Mouse (Mus musculus): ENCODE data around the gene Ptafr. TPM values are rescaled to one million over a fixed set of nuclear protein-coding genes. Genes with fewer than 3 reads are reported as not detected.

The Ptafr gene
- total and polyA plus RNA-seq, 3 experiments = 0.31 to 1.1 TPM; not detected in 1

- H3K4me3 ChIP-seq (replicated peaks in 1 of 3; ENCODE audit: low read depth in 2 of 3, low read length in 2 of 3, poor library complexity in 1 of 3) = no peak overlapping the region
- no peak for TF ChIP-seq SMC3 (IDR thresholded peaks at IDR 0.05; ENCODE audit: low read depth, low read length)
- no peak for TF ChIP-seq RCOR1 (conservative IDR thresholded peaks at IDR 0.05; ENCODE audit: low read depth, low read length)
- no peak for TF ChIP-seq MAFK (IDR thresholded peaks at IDR 0.05; ENCODE audit: insufficient replicate concordance, low read length)
- TF ChIP-seq GABPA (IDR thresholded peaks at IDR 0.05; ENCODE audit: insufficient replicate concordance, low read depth, low read length) = no peak
- no peak for TF ChIP-seq ETS1 (conservative IDR thresholded peaks at IDR 0.05; ENCODE audit: low read depth, low read length)
- no peak for TF ChIP-seq POLR2A (IDR thresholded peaks at IDR 0.05; ENCODE audit: low read depth, low read length)
- no peak for TF ChIP-seq USF2 (conservative IDR thresholded peaks at IDR 0.05; ENCODE audit: low read depth, low read length)
- TF ChIP-seq MAX (IDR thresholded peaks at IDR 0.05; ENCODE audit: low read length) = no peak
- TF ChIP-seq MYC (IDR thresholded peaks at IDR 0.05; ENCODE audit: low read depth, low read length) = no peak
- no peak for TF ChIP-seq ZC3H11A (IDR thresholded peaks at IDR 0.05; ENCODE audit: low read depth, low read length)
- no peak for TF ChIP-seq JUN (IDR thresholded peaks at IDR 0.05; ENCODE audit: insufficient read depth, low read depth, low read length)
- peaks cover 3 to 33% of the 10 kb centered on the region in 2 experiments; a peak in 3 of 4 replicates for H3K4me1 ChIP-seq (ENCODE audit: control insufficient read depth in 1 of 2, insufficient read depth in 2 of 2)
- H3K9me3 ChIP-seq (replicated peaks; ENCODE audit: low read length) = peaks cover 4% of the 10 kb centered on the region
- no peaks in the 10 kb centered on the region for H3K79me2 ChIP-seq (replicated peaks; ENCODE audit: control insufficient read depth, extremely low read depth, insufficient read depth, poor library complexity, severe bottlenecking)
- in situ Hi-C loops (cut with MboI; ENCODE audit: low pct_ligation_motif_present, low pct_unique_long_range_greater_than_20kb, low sequenced_read_pairs) = no loop called here
- H3K4me2 ChIP-seq (ENCODE audit: insufficient read depth, low read depth, poor library complexity, severe bottlenecking) = no peak overlapping the region
- H3K27me3 ChIP-seq (replicated peaks) = no peaks in the 10 kb centered on the region
- no peak overlapping the region for H3K9ac ChIP-seq (ENCODE audit: insufficient read depth, low read depth)
- DNase-seq (ENCODE audit: extremely low read depth) = no peak
- H3K27ac ChIP-seq (ENCODE audit: insufficient read depth, low read depth) = no peak overlapping the region
- dilution Hi-C loops (cut with MboI; ENCODE audit: extremely low pct_ligation_motif_present, extremely low pct_unique_long_range_greater_than_20kb, low sequenced_read_pairs) = no loop called here
- peaks cover 0 to 2% of the 10 kb centered on the region in 2 experiments for H3K36me3 ChIP-seq (replicated peaks in 1 of 2; ENCODE audit: control insufficient read depth in 1 of 2, insufficient read depth in 1 of 2, low read length in 1 of 2)
Observed at GRCm38 (mm10) chr4:132567361-132567779, 3.5 kb downstream of the Ptafr start.

GRCm38 (mm10) chr4:132569115-132569514, 5.2 kb downstream of the Ptafr start:
- peaks cover 4% of the 10 kb centered on the region for H3K9me3 ChIP-seq (replicated peaks; ENCODE audit: low read length)
- H3K79me2 ChIP-seq (replicated peaks; ENCODE audit: control insufficient read depth, extremely low read depth, insufficient read depth, poor library complexity, severe bottlenecking) = no peaks in the 10 kb centered on the region
- H3K4me3 ChIP-seq (replicated peaks in 1 of 3; ENCODE audit: low read depth in 2 of 3, low read length in 2 of 3, poor library complexity in 1 of 3) = no peak overlapping the region
- no peaks in the 10 kb centered on the region for H3K27me3 ChIP-seq (replicated peaks)
- H3K9ac ChIP-seq (ENCODE audit: insufficient read depth, low read depth) = no peak overlapping the region
- peaks cover 0 to 2% of the 10 kb centered on the region in 2 experiments for H3K36me3 ChIP-seq (replicated peaks in 1 of 2; ENCODE audit: control insufficient read depth in 1 of 2, insufficient read depth in 1 of 2, low read length in 1 of 2)
- no peak for DNase-seq (ENCODE audit: extremely low read depth)
- in situ Hi-C loops (cut with MboI; ENCODE audit: low pct_ligation_motif_present, low pct_unique_long_range_greater_than_20kb, low sequenced_read_pairs) = no loop called here
- H3K27ac ChIP-seq (ENCODE audit: insufficient read depth, low read depth) = no peak overlapping the region
- no peak for TF ChIP-seq CHD2 (IDR thresholded peaks at IDR 0.05; ENCODE audit: low read length)
- no peak for TF ChIP-seq JUN (IDR thresholded peaks at IDR 0.05; ENCODE audit: insufficient read depth, low read depth, low read length)
- no peak for TF ChIP-seq USF2 (conservative IDR thresholded peaks at IDR 0.05; ENCODE audit: low read depth, low read length)
- TF ChIP-seq SMC3 (IDR thresholded peaks at IDR 0.05; ENCODE audit: low read depth, low read length) = peak; percentile 21
- peak; percentile 41 to 53; a peak in 3 of 4 replicates for TF ChIP-seq CTCF (conservative IDR thresholded peaks at IDR 0.05 in 1 of 2, IDR thresholded peaks at IDR 0.05 in 1 of 2; ENCODE audit: low read depth in 2 of 2, low read length in 2 of 2)
- H3K4me1 ChIP-seq (ENCODE audit: control insufficient read depth in 1 of 2, insufficient read depth in 2 of 2) = peaks cover 3 to 18% of the 10 kb centered on the region in 2 experiments; a peak in 3 of 4 replicates
- dilution Hi-C loops (cut with MboI; ENCODE audit: extremely low pct_ligation_motif_present, extremely low pct_unique_long_range_greater_than_20kb, low sequenced_read_pairs) = no loop called here
- H3K4me2 ChIP-seq (ENCODE audit: insufficient read depth, low read depth, poor library complexity, severe bottlenecking) = no peak overlapping the region

- in situ Hi-C loops (cut with MboI; ENCODE audit: low pct_ligation_motif_present, low pct_unique_long_range_greater_than_20kb, low sequenced_read_pairs) = no loop called here
- H3K79me2 ChIP-seq (replicated peaks; ENCODE audit: control insufficient read depth, extremely low read depth, insufficient read depth, poor library complexity, severe bottlenecking) = no peaks in the 10 kb centered on the region
- peaks cover 0 to 2% of the 10 kb centered on the region in 2 experiments for H3K36me3 ChIP-seq (replicated peaks in 1 of 2; ENCODE audit: control insufficient read depth in 1 of 2, insufficient read depth in 1 of 2, low read length in 1 of 2)
- peaks cover 3 to 4% of the 10 kb centered on the region in 2 experiments; a peak in 1 of 4 replicates for H3K4me1 ChIP-seq (ENCODE audit: control insufficient read depth in 1 of 2, insufficient read depth in 2 of 2)
- H3K4me2 ChIP-seq (ENCODE audit: insufficient read depth, low read depth, poor library complexity, severe bottlenecking) = no peak overlapping the region
- dilution Hi-C loops (cut with MboI; ENCODE audit: extremely low pct_ligation_motif_present, extremely low pct_unique_long_range_greater_than_20kb, low sequenced_read_pairs) = no loop called here
- no peak overlapping the region for H3K27ac ChIP-seq (ENCODE audit: insufficient read depth, low read depth)
- no peak for DNase-seq (ENCODE audit: extremely low read depth)
- TF ChIP-seq PAX5 (IDR thresholded peaks at IDR 0.05; ENCODE audit: low read length) (no peak), POLR2AphosphoS2 (IDR thresholded peaks at IDR 0.05; ENCODE audit: low read depth, low read length) (no peak)
- H3K9me3 ChIP-seq (replicated peaks; ENCODE audit: low read length) = peaks cover 4% of the 10 kb centered on the region
- no peak overlapping the region for H3K9ac ChIP-seq (ENCODE audit: insufficient read depth, low read depth)
- no peak overlapping the region for H3K4me3 ChIP-seq (replicated peaks in 1 of 3; ENCODE audit: low read depth in 2 of 3, low read length in 2 of 3, poor library complexity in 1 of 3)
- no peaks in the 10 kb centered on the region for H3K27me3 ChIP-seq (replicated peaks)
Observed at GRCm38 (mm10) chr4:132571190-132571589, 7.3 kb downstream of the Ptafr start.

Measured in CH12.LX (cell line).